9 mouse cellular contexts compared by ENCODE assay signal in the genomic region with DNA sequence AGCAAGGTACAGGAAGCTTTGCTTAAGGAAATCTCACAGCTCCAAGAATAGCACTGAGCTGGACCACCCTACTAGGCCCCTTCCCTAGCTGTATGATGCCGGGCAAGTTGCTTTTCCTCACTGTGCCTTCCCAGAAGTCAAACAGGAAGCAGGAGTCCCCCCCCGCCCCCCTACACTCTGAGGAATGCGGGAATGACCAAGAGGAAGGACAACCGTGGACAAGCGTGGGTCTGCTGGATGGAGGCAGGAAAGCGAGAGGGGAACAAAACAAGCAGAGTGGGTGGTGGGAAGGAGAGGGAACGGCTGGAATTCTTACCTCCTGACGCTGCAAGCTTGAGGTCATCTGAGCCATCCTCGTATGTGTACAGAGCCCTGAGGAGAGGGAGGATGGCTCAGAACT. TPM values are rescaled to one million over a fixed set of nuclear protein-coding genes. Genes with fewer than 3 reads are reported as not detected.
DNase-seq lines count a peak whose midpoint lies in the region; ATAC-seq and TF ChIP-seq lines count a peak whose summit lies in the region.
"Had no signal": no experiment of that assay in that cellular context is flagged by ENCODE, and none has a peak within 500 bp of the region (broad histone marks: within the 10 kb centered on the region; RNA-seq: fewer than 3 reads in every experiment).

No protein-coding gene starts in this region.

- no peak for TF ChIP-seq POLR2A in olfactory bulb, adult 2 months (IDR thresholded peaks at IDR 0.05; ENCODE audit: insufficient read depth, low read depth, low read length)

- H3K9ac ChIP-seq in liver, embryonic 11.5 days (ENCODE audit: low read depth, low read length): no peak overlapping the region
- H3K9ac ChIP-seq in forebrain, embryonic 12.5 days: peak overlapping the region; percentile 100
- H3K9ac ChIP-seq in intestine, embryonic 15.5 days: no peak overlapping the region

- H3K4me3 ChIP-seq in liver, embryonic 11.5 days (ENCODE audit: low read depth, low read length): no peak overlapping the region
- peak overlapping the region; percentile 98 for H3K4me3 ChIP-seq in forebrain, embryonic 12.5 days (replicated peaks)
- no peak overlapping the region for H3K4me3 ChIP-seq in intestine, embryonic 15.5 days (replicated peaks)
- H3K4me3 ChIP-seq in olfactory bulb, adult 2 months (ENCODE audit: insufficient read depth, low read depth, low read length): peak overlapping the region; percentile 86

- no peaks in the 10 kb centered on the region for H3K9me3 ChIP-seq in liver, embryonic 11.5 days (ENCODE audit: control insufficient read depth, low read length)
- no peaks in the 10 kb centered on the region for H3K9me3 ChIP-seq in forebrain, embryonic 12.5 days
- H3K9me3 ChIP-seq in intestine, embryonic 15.5 days: no peaks in the 10 kb centered on the region

- H3K4me1 ChIP-seq in liver, embryonic 11.5 days (replicated peaks; ENCODE audit: control insufficient read depth, insufficient read depth, low read length): peaks cover 32% of the 10 kb centered on the region
- H3K4me1 ChIP-seq in forebrain, embryonic 12.5 days: peaks cover 44% of the 10 kb centered on the region
- H3K4me1 ChIP-seq in intestine, embryonic 15.5 days (replicated peaks): peaks cover 53% of the 10 kb centered on the region
- H3K4me1 ChIP-seq in olfactory bulb, adult 2 months (ENCODE audit: control insufficient read depth, insufficient read depth, low read length): peaks cover 43% of the 10 kb centered on the region

- WGBS in liver, embryonic 11.5 days: 46% methylated on average over 9 of the region's 9 CpGs
- WGBS in forebrain, embryonic 12.5 days: 59% methylated on average over 9 of the region's 9 CpGs
- WGBS in intestine, embryonic 15.5 days: 32% methylated on average over 9 of the region's 9 CpGs
- 15% methylated on average over 9 of the region's 9 CpGs for WGBS in olfactory bulb, adult 2 months

- no peak for DNase-seq in liver, embryonic 11.5 days (ENCODE audit: low spot score)
- DNase-seq in liver: no peak
- DNase-seq: cerebellum, adult 11 months; gastrocnemius, postnatal 14 days had no signal

- no peak for TF ChIP-seq CTCF in olfactory bulb, adult 2 months (IDR thresholded peaks at IDR 0.05; ENCODE audit: insufficient read depth, low read depth, low read length)

- peaks cover 5% of the 10 kb centered on the region; the same call in 1 of the 2 replicates for H3K36me3 ChIP-seq in liver, embryonic 11.5 days (ENCODE audit: control insufficient read depth, insufficient read depth, low read length)
- H3K36me3 ChIP-seq in forebrain, embryonic 12.5 days (replicated peaks): peaks cover 54% of the 10 kb centered on the region
- peaks cover 10% of the 10 kb centered on the region; the same call in 1 of the 2 replicates for H3K36me3 ChIP-seq in intestine, embryonic 15.5 days

- peaks cover 48% of the 10 kb centered on the region for H3K27me3 ChIP-seq in liver, embryonic 11.5 days (replicated peaks; ENCODE audit: control insufficient read depth, insufficient read depth, low read length)
- no peaks in the 10 kb centered on the region for H3K27me3 ChIP-seq in forebrain, embryonic 12.5 days
- no peaks in the 10 kb centered on the region for H3K27me3 ChIP-seq in intestine, embryonic 15.5 days (replicated peaks)

- ATAC-seq in liver, embryonic 11.5 days (replicated peaks; ENCODE audit: low FRiP score): no peak
- no peak for ATAC-seq in forebrain, embryonic 12.5 days (ENCODE audit: low FRiP score)
- no peak for ATAC-seq in intestine, embryonic 15.5 days
- ATAC-seq in megakaryocyte-erythroid progenitor cell, adult 5-6 weeks (replicated peaks; ENCODE audit: low FRiP score, low TSS enrichment, poor library complexity, severe bottlenecking): no peak
- ATAC-seq in cerebellum, adult (ENCODE audit: insufficient number of reproducible peaks, low FRiP score, low TSS enrichment): no peak

- H3K27ac ChIP-seq in liver, embryonic 11.5 days (ENCODE audit: low read depth, low read length): 0 out of 2 replicates have a peak overlapping the region, but pooled peaks have one; percentile 25
- peak overlapping the region; percentile 99 for H3K27ac ChIP-seq in forebrain, embryonic 12.5 days
- peak overlapping the region; percentile 60 for H3K27ac ChIP-seq in intestine, embryonic 15.5 days
- peak overlapping the region; percentile 85 for H3K27ac ChIP-seq in olfactory bulb, adult 2 months (ENCODE audit: insufficient read depth, low read depth, low read length)

- H3K4me2 ChIP-seq in liver, embryonic 11.5 days: no peak overlapping the region
- peak overlapping the region; percentile 75 for H3K4me2 ChIP-seq in forebrain, embryonic 12.5 days
- H3K4me2 ChIP-seq in intestine, embryonic 15.5 days (replicated peaks): peak overlapping the region; percentile 34

RNA-seq across cellular contexts. Expression of gene Dbn1, which starts 4.8 kb away (rescaled TPM):
- 64.9 and 69.0 TPM in 2 replicates for polyA plus RNA-seq in liver, embryonic 11.5 days (2014; fragmentation: Nextera tagmentation; extraction: Ambion mirVana)
- polyA plus RNA-seq in forebrain, embryonic 12.5 days (2016; fragmentation: Nextera tagmentation; extraction: Ambion mirVana): 591 and 654 TPM in 2 replicates
- 103 and 109 TPM in 2 replicates for polyA plus RNA-seq in intestine, embryonic 15.5 days (2015; fragmentation: Nextera tagmentation; extraction: Ambion mirVana)
- not detected in 2 replicates for polyA plus RNA-seq in olfactory bulb, adult 2 months (2012; ENCODE audit: insufficient read depth, insufficient read length, low replicate concordance, missing spikeins)
- total RNA-seq in megakaryocyte-erythroid progenitor cell, adult 5-6 weeks (2014; fragmentation: Nextera tagmentation): 0.84 TPM in 1 of 2 replicates, not detected in the other
- 2.4 TPM in 1 of 2 replicates, not detected in the other for total RNA-seq in megakaryocyte-erythroid progenitor cell, adult 5-6 weeks (2017)

RNA-seq across cellular contexts. Expression of gene Prr7, which starts 19.0 kb away (rescaled TPM):
- polyA plus RNA-seq in liver, embryonic 11.5 days (2014; fragmentation: Nextera tagmentation; extraction: Ambion mirVana): 0.29 and 0.35 TPM in 2 replicates
- polyA plus RNA-seq in forebrain, embryonic 12.5 days (2016; fragmentation: Nextera tagmentation; extraction: Ambion mirVana): 1.7 and 2.7 TPM in 2 replicates
- polyA plus RNA-seq in intestine, embryonic 15.5 days (2015; fragmentation: Nextera tagmentation; extraction: Ambion mirVana): 0.24 and 0.28 TPM in 2 replicates
- polyA plus RNA-seq in olfactory bulb, adult 2 months (2012; ENCODE audit: insufficient read depth, insufficient read length, low replicate concordance, missing spikeins): not detected in 2 replicates
- total RNA-seq in megakaryocyte-erythroid progenitor cell, adult 5-6 weeks (2014; fragmentation: Nextera tagmentation): not detected in 2 replicates
- not detected in 2 replicates for total RNA-seq in megakaryocyte-erythroid progenitor cell, adult 5-6 weeks (2017)

RNA-seq across cellular contexts. Expression of gene Pdlim7, which starts 30.4 kb away (rescaled TPM):
- 86.4 and 94.6 TPM in 2 replicates for polyA plus RNA-seq in liver, embryonic 11.5 days (2014; fragmentation: Nextera tagmentation; extraction: Ambion mirVana)
- polyA plus RNA-seq in forebrain, embryonic 12.5 days (2016; fragmentation: Nextera tagmentation; extraction: Ambion mirVana): 139 and 147 TPM in 2 replicates
- 187 and 195 TPM in 2 replicates for polyA plus RNA-seq in intestine, embryonic 15.5 days (2015; fragmentation: Nextera tagmentation; extraction: Ambion mirVana)
- polyA plus RNA-seq in olfactory bulb, adult 2 months (2012; ENCODE audit: insufficient read depth, insufficient read length, low replicate concordance, missing spikeins): not detected in 2 replicates
- total RNA-seq in megakaryocyte-erythroid progenitor cell, adult 5-6 weeks (2014; fragmentation: Nextera tagmentation): 11.5 and 13.2 TPM in 2 replicates
- 3.0 and 4.3 TPM in 2 replicates for total RNA-seq in megakaryocyte-erythroid progenitor cell, adult 5-6 weeks (2017)

RNA-seq across cellular contexts. Expression of gene Grk6, which starts 38.2 kb away (rescaled TPM):
- 45.8 and 49.0 TPM in 2 replicates for polyA plus RNA-seq in liver, embryonic 11.5 days (2014; fragmentation: Nextera tagmentation; extraction: Ambion mirVana)
- 54.2 and 58.1 TPM in 2 replicates for polyA plus RNA-seq in forebrain, embryonic 12.5 days (2016; fragmentation: Nextera tagmentation; extraction: Ambion mirVana)
- polyA plus RNA-seq in intestine, embryonic 15.5 days (2015; fragmentation: Nextera tagmentation; extraction: Ambion mirVana): 38.3 and 38.7 TPM in 2 replicates
- polyA plus RNA-seq in olfactory bulb, adult 2 months (2012; ENCODE audit: insufficient read depth, insufficient read length, low replicate concordance, missing spikeins): 128 TPM in 1 of 2 replicates, not detected in the other
- 61.4 and 80.6 TPM in 2 replicates for total RNA-seq in megakaryocyte-erythroid progenitor cell, adult 5-6 weeks (2014; fragmentation: Nextera tagmentation)
- 67.7 and 82.4 TPM in 2 replicates for total RNA-seq in megakaryocyte-erythroid progenitor cell, adult 5-6 weeks (2017)

RNA-seq across cellular contexts. Expression of gene Dok3, which starts 46.0 kb away (rescaled TPM):
- polyA plus RNA-seq in liver, embryonic 11.5 days (2014; fragmentation: Nextera tagmentation; extraction: Ambion mirVana): 4.3 and 6.0 TPM in 2 replicates
- polyA plus RNA-seq in forebrain, embryonic 12.5 days (2016; fragmentation: Nextera tagmentation; extraction: Ambion mirVana): 3.3 and 3.7 TPM in 2 replicates
- polyA plus RNA-seq in intestine, embryonic 15.5 days (2015; fragmentation: Nextera tagmentation; extraction: Ambion mirVana): 3.1 and 3.6 TPM in 2 replicates
- not detected in 2 replicates for polyA plus RNA-seq in olfactory bulb, adult 2 months (2012; ENCODE audit: insufficient read depth, insufficient read length, low replicate concordance, missing spikeins)
- 1.5 and 2.2 TPM in 2 replicates for total RNA-seq in megakaryocyte-erythroid progenitor cell, adult 5-6 weeks (2014; fragmentation: Nextera tagmentation)
- total RNA-seq in megakaryocyte-erythroid progenitor cell, adult 5-6 weeks (2017): 1.8 and 2.9 TPM in 2 replicates

Comparison
In these comparisons a context has a peak if more than half of its experiments do, and no peak if none do; other contexts are left out.
1. H3K27ac ChIP-seq: peak in every context shown above with its lines; median percentile 99 in forebrain, embryonic 12.5 days; 85 in olfactory bulb, adult 2 months; 60 in intestine, embryonic 15.5 days; 25 in liver, embryonic 11.5 days.
2. H3K4me3 ChIP-seq: peak in forebrain, embryonic 12.5 days (single experiment) and olfactory bulb, adult 2 months (single experiment); none in liver, embryonic 11.5 days (single experiment) and intestine, embryonic 15.5 days (single experiment).